Mouse (Mus musculus) ovary, postnatal 14 days (tissue): ENCODE results near the gene Ovol1.

Experiments used
- DNase-seq: peaks from one replicate; pipeline ENCODE4 v3.0.0; 2022; ENCODE audit warnings: low spot score

Ovol1 gene

GRCm38 (mm10) chr19:5560457-5561041 lies at the start of gene Ovol1:
Ovol1 (minus strand) TSS chr19:5560646.
- no peak for DNase-seq

- peak; percentile 85 for DNase-seq
These were observed 49.3 kb upstream of the Ovol1 start, which contains the start of gene Kat5 for GRCm38 (mm10) chr19:5609547-5610404. Kat5 (minus strand) TSS chr19:5610237.

GRCm38 (mm10) chr19:5609171-5609546 lies 48.7 kb upstream of the Ovol1 start:
- no peak for DNase-seq

GRCm38 (mm10) chr19:5608707-5609106 lies 48.3 kb upstream of the Ovol1 start:
- DNase-seq = no peak

GRCm38 (mm10) chr19:5607705-5608410 lies 47.4 kb upstream of the Ovol1 start:
- no peak for DNase-seq

GRCm38 (mm10) chr19:5606196-5606595 lies 45.8 kb upstream of the Ovol1 start:
- no peak for DNase-seq

- DNase-seq = no peak
These were observed 44.7 kb upstream of the Ovol1 start for GRCm38 (mm10) chr19:5605126-5605525.

- DNase-seq = no peak
These were observed 43.2 kb upstream of the Ovol1 start for GRCm38 (mm10) chr19:5603664-5604063.

- DNase-seq = peak; percentile 59
These were observed 41.5 kb upstream of the Ovol1 start, which contains the start of gene Rnaseh2c for GRCm38 (mm10) chr19:5601752-5602541. Rnaseh2c (plus strand) TSS chr19:5601873.

GRCm38 (mm10) chr19:5599224-5599623 lies 38.8 kb upstream of the Ovol1 start:
- DNase-seq = no peak

- DNase-seq = no peak
These were observed 31.4 kb upstream of the Ovol1 start for GRCm38 (mm10) chr19:5591888-5592287.

- no peak for DNase-seq
These were observed 28.7 kb upstream of the Ovol1 start for GRCm38 (mm10) chr19:5589159-5589558.

GRCm38 (mm10) chr19:5581995-5582394 lies 21.5 kb upstream of the Ovol1 start:
- DNase-seq = no peak

- DNase-seq = no peak
These were observed 20.3 kb upstream of the Ovol1 start for GRCm38 (mm10) chr19:5580776-5581175.

- DNase-seq = no peak
These were observed 19.5 kb upstream of the Ovol1 start for GRCm38 (mm10) chr19:5579971-5580370.

- DNase-seq = no peak
These were observed 14.9 kb upstream of the Ovol1 start for GRCm38 (mm10) chr19:5575336-5575735.

GRCm38 (mm10) chr19:5572331-5573125 lies 12.1 kb upstream of the Ovol1 start:
- no peak for DNase-seq

GRCm38 (mm10) chr19:5571831-5572230 lies 11.4 kb upstream of the Ovol1 start:
- DNase-seq = no peak

GRCm38 (mm10) chr19:5570353-5571246 lies 10.2 kb upstream of the Ovol1 start:
- DNase-seq = no peak

- no peak for DNase-seq
These were observed 9.1 kb upstream of the Ovol1 start for GRCm38 (mm10) chr19:5569521-5569920.
